Mouse (Mus musculus) splenic B cell, adult 2 months (primary cell): ENCODE measurements around the gene Zfp423.

ENCODE experiments used
- DNase-seq: peaks from one replicate; pipeline ENCODE4 v3.0.0-alpha.2; 2011; ENCODE audit warnings: low read depth, low spot score
- H3K27me3 ChIP-seq: 2 replicates; pipeline ENCODE4 v1.6.1; 2012; ENCODE audit warnings: mild to moderate bottlenecking, low read length, moderate library complexity, mixed read lengths; ENCODE audit not compliant: control insufficient read depth, poor library complexity, insufficient read depth, severe bottlenecking
- H3K36me3 ChIP-seq: 2 replicates; pipeline ENCODE4 v1.6.1; 2012; ENCODE audit warnings: mild to moderate bottlenecking, low read length, moderate library complexity, mixed read lengths; ENCODE audit not compliant: control insufficient read depth, poor library complexity, insufficient read depth, severe bottlenecking

Zfp423 gene

GRCm38 (mm10) chr8:87960061-87960749 is 810 bp upstream of the Zfp423 start:
- DNase-seq: no peak
- H3K27me3 ChIP-seq: no peaks in the 10 kb centered on the region; the same call in 1 of the 2 replicates
- H3K36me3 ChIP-seq: no peaks in the 10 kb centered on the region

- H3K27me3 ChIP-seq: no peaks in the 10 kb centered on the region; the same call in 1 of the 2 replicates
- no peaks in the 10 kb centered on the region for H3K36me3 ChIP-seq
- no peak for DNase-seq
Observed at GRCm38 (mm10) chr8:87958451-87959319, 710 bp downstream of the Zfp423 start.

- Histone ChIP-seq H3K27me3 (no peaks in the 10 kb centered on the region; the same call in 1 of the 2 replicates), H3K36me3 (no peaks in the 10 kb centered on the region)
- DNase-seq: no peak
Observed at GRCm38 (mm10) chr8:87957871-87958450, 1.4 kb downstream of the Zfp423 start.

- Histone ChIP-seq H3K36me3 (no peaks in the 10 kb centered on the region), H3K27me3 (no peaks in the 10 kb centered on the region)
- DNase-seq: no peak
Observed at GRCm38 (mm10) chr8:87956001-87956400, 3.4 kb downstream of the Zfp423 start.

- Histone ChIP-seq H3K36me3 (no peaks in the 10 kb centered on the region), H3K27me3 (no peaks in the 10 kb centered on the region)
- no peak for DNase-seq
Observed at GRCm38 (mm10) chr8:87953473-87953872, 5.9 kb downstream of the Zfp423 start.

- DNase-seq: no peak
- Histone ChIP-seq H3K36me3 (no peaks in the 10 kb centered on the region), H3K27me3 (no peaks in the 10 kb centered on the region)
Observed at GRCm38 (mm10) chr8:87952298-87952697, 7.1 kb downstream of the Zfp423 start.

- DNase-seq: no peak
- Histone ChIP-seq H3K36me3 (no peaks in the 10 kb centered on the region), H3K27me3 (no peaks in the 10 kb centered on the region)
Observed at GRCm38 (mm10) chr8:87944225-87944934, 15.0 kb downstream of the Zfp423 start.

- DNase-seq: no peak
- no peaks in the 10 kb centered on the region for H3K36me3 ChIP-seq
- no peaks in the 10 kb centered on the region; the same call in 1 of the 2 replicates for H3K27me3 ChIP-seq
Observed at GRCm38 (mm10) chr8:87943651-87944091, 15.7 kb downstream of the Zfp423 start.

- DNase-seq: no peak
- no peaks in the 10 kb centered on the region; the same call in 1 of the 2 replicates for H3K36me3 ChIP-seq
- H3K27me3 ChIP-seq: no peaks in the 10 kb centered on the region; the same call in 1 of the 2 replicates
Observed at GRCm38 (mm10) chr8:87940646-87941045, 18.7 kb downstream of the Zfp423 start.

GRCm38 (mm10) chr8:87939308-87939936 is 20.0 kb downstream of the Zfp423 start:
- H3K27me3 ChIP-seq: no peaks in the 10 kb centered on the region; the same call in 1 of the 2 replicates
- DNase-seq: no peak

GRCm38 (mm10) chr8:87938351-87939232 is 20.8 kb downstream of the Zfp423 start:
- no peak for DNase-seq
- Histone ChIP-seq H3K27me3 (no peaks in the 10 kb centered on the region; the same call in 1 of the 2 replicates), H3K36me3 (no peaks in the 10 kb centered on the region; the same call in 1 of the 2 replicates)

More at GRCm38 (mm10) chr8:87939308-87939936, 20.0 kb downstream of the Zfp423 start:
- no peaks in the 10 kb centered on the region; the same call in 1 of the 2 replicates for H3K36me3 ChIP-seq

GRCm38 (mm10) chr8:87937211-87937610 is 22.2 kb downstream of the Zfp423 start:
- H3K36me3 ChIP-seq: no peaks in the 10 kb centered on the region; the same call in 1 of the 2 replicates

GRCm38 (mm10) chr8:87935088-87935680 is 24.2 kb downstream of the Zfp423 start:
- no peaks in the 10 kb centered on the region; the same call in 1 of the 2 replicates for H3K36me3 ChIP-seq
- H3K27me3 ChIP-seq: no peaks in the 10 kb centered on the region; the same call in 1 of the 2 replicates
- DNase-seq: no peak

More at GRCm38 (mm10) chr8:87937211-87937610, 22.2 kb downstream of the Zfp423 start:
- no peak for DNase-seq
- H3K27me3 ChIP-seq: no peaks in the 10 kb centered on the region; the same call in 1 of the 2 replicates
